Mouse (Mus musculus) limb, embryonic 14.5 days (tissue): ENCODE measurements around the gene Hpdl. TPM values are rescaled to one million over a fixed set of nuclear protein-coding genes. Genes with fewer than 3 reads are reported as not detected.

ENCODE experiments used
- ATAC-seq: fragments of 200-750 bp; cut with Nextera tagmentation; 2 replicates; pipeline ENCODE4 v1.8.0; 2017; ENCODE audit warnings: low read depth, moderate number of reproducible peaks, moderate TSS enrichment; ENCODE audit not compliant: low FRiP score
- DNase-seq: peaks from one replicate; pipeline ENCODE4 v3.0.0-alpha.2; 2015; ENCODE audit warnings: low spot score
- H3K27ac ChIP-seq: fragments of 300-500 bp; sonication (generic); replicated peaks from 2 replicates; pipeline ENCODE4 v1.5.1; 2014; ENCODE audit warnings: low read depth, mild to moderate bottlenecking, low read length, moderate library complexity, mixed read lengths
- H3K27me3 ChIP-seq: fragments of 300-500 bp; sonication (generic); 2 replicates; pipeline ENCODE4 v1.6.1; 2014; ENCODE audit warnings: low read length, mixed read lengths; ENCODE audit not compliant: control insufficient read depth, insufficient read depth
- H3K36me3 ChIP-seq: fragments of 300-500 bp; sonication (generic); 2 replicates; pipeline ENCODE4 v1.6.1; 2014; ENCODE audit warnings: mild to moderate bottlenecking, low read length, moderate library complexity, mixed read lengths; ENCODE audit not compliant: control insufficient read depth, insufficient read depth
- H3K4me1 ChIP-seq: fragments of 300-500 bp; sonication (generic); 2 replicates; pipeline ENCODE4 v1.6.1; 2014; ENCODE audit warnings: antibody characterized with exemption, low read length, mixed read lengths; ENCODE audit not compliant: control insufficient read depth, insufficient read depth
- H3K4me2 ChIP-seq: fragments of 300-500 bp; sonication (generic); replicated peaks from 2 replicates; pipeline ENCODE4 v1.6.1; 2014; ENCODE audit warnings: low read depth, mild to moderate bottlenecking, low read length, moderate library complexity; ENCODE audit not compliant: severe bottlenecking
- H3K4me3 ChIP-seq: fragments of 300-500 bp; sonication (generic); replicated peaks from 2 replicates; pipeline ENCODE4 v1.5.1; 2014; ENCODE audit warnings: low read length
- H3K9ac ChIP-seq: fragments of 300-500 bp; sonication (generic); 2 replicates; pipeline ENCODE4 v1.6.1; 2014; ENCODE audit warnings: mild to moderate bottlenecking, low read depth, low read length, moderate library complexity; ENCODE audit not compliant: severe bottlenecking
- H3K9me3 ChIP-seq: fragments of 300-500 bp; sonication (generic); 2 replicates; pipeline ENCODE4 v1.6.1; 2016; ENCODE audit warnings: low read length; ENCODE audit not compliant: control insufficient read depth
- POLR2A ChIP-seq: fragments of 200-500 bp; IDR thresholded peaks from 2 replicates; pipeline ENCODE4 v1.8.0; 2012; ENCODE audit warnings: inconsistent platforms, mild to moderate bottlenecking, moderate library complexity, borderline replicate concordance; ENCODE audit not compliant: insufficient read depth, insufficient read length; ENCODE audit errors: extremely low read depth
- WGBS: fragments of 180-500 bp; shearing (Covaris S2); extraction: QIAGEN DNeasy Blood & Tissue Kit; methylation state at CpG from one replicate; pipeline ENCODE4 v1.1.7; 2014; 5-methylcytosine and 5-hydroxymethylcytosine counted together
- polyA plus RNA-seq, 2 experiments: library from polyadenylated mRNA; depleted of rRNA in 1 of 2; stranded (reverse) in 1 of 2; unstranded in 1 of 2; fragments of >200 nt; fragmentation: Nextera tagmentation in 1 of 2; extraction: Ambion mirVana in 1 of 2; gene quantifications; 2 replicates each; pipeline versions ENCODE4 v1.2.1 to v1.2.3; 2012 to 2014

Hpdl gene
- polyA plus RNA-seq, 2 experiments = 0.57 to 1.1 TPM

DNA sequence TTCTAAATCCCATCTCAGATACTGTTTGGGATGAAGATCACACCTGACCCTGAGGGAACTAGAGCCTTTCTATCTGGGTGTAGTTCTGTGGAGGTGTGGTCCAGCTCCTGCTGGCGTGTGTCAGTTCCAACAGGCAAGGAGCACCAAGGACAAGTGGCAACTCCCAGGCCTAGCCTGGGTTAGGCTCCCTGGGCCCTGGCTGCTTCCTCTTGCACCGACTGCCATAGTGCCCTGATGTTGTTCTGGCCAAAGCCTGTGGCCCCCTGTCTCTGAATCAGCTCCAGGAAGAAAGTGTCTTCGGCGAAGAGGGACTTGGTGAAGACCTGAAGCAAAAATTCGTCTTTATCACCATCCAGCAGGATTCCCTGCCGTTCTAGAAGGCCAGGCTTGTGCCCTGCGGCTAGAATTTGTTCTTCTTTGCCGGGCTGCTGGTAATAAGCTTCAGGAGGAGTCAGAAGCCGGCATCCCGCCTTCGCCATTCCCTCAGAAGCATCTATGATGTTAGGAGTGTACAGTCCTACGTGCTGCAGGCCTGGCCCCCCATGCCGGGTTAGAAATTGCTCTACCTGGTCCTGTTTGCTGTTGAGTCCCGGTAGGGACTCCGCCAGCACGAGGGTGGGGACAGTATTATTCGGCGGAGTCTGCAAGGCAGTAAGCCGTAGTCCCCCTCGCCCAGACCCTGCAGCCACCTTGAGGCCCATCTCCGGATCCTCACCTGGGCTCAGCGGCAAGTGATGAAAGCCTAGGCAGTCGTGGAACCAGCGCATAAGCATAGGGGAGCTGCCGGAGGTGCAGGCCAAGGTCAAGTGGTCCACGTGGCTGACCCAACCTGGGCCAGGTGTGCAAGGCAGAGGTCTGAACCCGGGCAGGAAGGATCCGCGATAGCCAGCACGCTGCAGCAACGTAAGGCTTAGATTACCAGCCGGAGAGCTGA, 1.3 kb downstream of the Hpdl start:
- Histone ChIP-seq H3K9ac (peak overlapping the region; percentile 55; the same call in 1 of the 2 replicates), H3K4me3 (peak overlapping the region; percentile 52), H3K9me3 (no peaks in the 10 kb centered on the region), H3K36me3 (peaks cover 12% of the 10 kb centered on the region; the same call in 1 of the 2 replicates), H3K27ac (no peak overlapping the region), H3K4me2 (peak overlapping the region; percentile 98), H3K4me1 (peaks cover 2% of the 10 kb centered on the region; the same call in 1 of the 2 replicates), H3K27me3 (peaks cover 13% of the 10 kb centered on the region; the same call in 1 of the 2 replicates)
- no peak for TF ChIP-seq POLR2A
- no peak for ATAC-seq
- DNase-seq = no peak
- whole genome bisulfite sequencing = 19% methylated on average over 32 of the region's 32 CpGs

- TF ChIP-seq POLR2A = no peak
- peaks cover 13% of the 10 kb centered on the region; the same call in 1 of the 2 replicates for H3K27me3 ChIP-seq
- H3K4me3 ChIP-seq = no peak overlapping the region
- H3K36me3 ChIP-seq = peaks cover 12% of the 10 kb centered on the region; the same call in 1 of the 2 replicates
- no peak overlapping the region for H3K9ac ChIP-seq
- no peaks in the 10 kb centered on the region; the same call in 1 of the 2 replicates for H3K4me1 ChIP-seq
- no peak overlapping the region for H3K27ac ChIP-seq
- no peaks in the 10 kb centered on the region for H3K9me3 ChIP-seq
- ATAC-seq (no peak), DNase-seq (no peak)
- no peak overlapping the region for H3K4me2 ChIP-seq
- WGBS = 91% methylated on average over 6 of the region's 6 CpGs
Measured at GRCm38 (mm10) chr4:116817486-116817885, 4.0 kb downstream of the Hpdl start.

DNA sequence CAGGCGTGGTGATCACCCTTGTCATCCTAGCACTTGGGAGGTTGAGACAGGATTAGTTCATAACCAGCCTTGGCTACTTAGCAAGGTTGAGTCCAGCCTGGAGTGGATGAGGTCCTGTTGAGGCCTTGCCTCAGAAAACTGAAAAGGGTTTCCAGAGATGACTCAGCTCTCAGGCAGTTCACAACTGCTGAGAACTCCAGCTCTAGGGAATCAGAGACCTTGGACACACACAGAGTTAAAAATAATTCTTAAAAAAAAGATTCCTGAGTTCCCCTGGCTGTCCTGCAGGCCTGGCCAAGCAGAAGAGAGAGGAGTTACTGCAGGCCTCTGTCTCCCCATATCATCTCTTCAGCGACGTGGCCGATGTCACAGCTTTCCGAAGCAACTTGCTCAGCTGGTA, 6.2 kb downstream of the Hpdl start:
- Histone ChIP-seq H3K27me3 (peaks cover 5% of the 10 kb centered on the region; the same call in 1 of the 2 replicates), H3K4me3 (no peak overlapping the region), H3K4me1 (no peaks in the 10 kb centered on the region), H3K36me3 (peaks cover 12% of the 10 kb centered on the region; the same call in 1 of the 2 replicates), H3K9ac (no peak overlapping the region; the same call in 1 of the 2 replicates), H3K27ac (no peak overlapping the region), H3K4me2 (no peak overlapping the region), H3K9me3 (no peaks in the 10 kb centered on the region)
- ATAC-seq (no peak), DNase-seq (no peak)
- no peak for TF ChIP-seq POLR2A
- 83% methylated on average over 5 of the region's 5 CpGs for WGBS

DNA sequence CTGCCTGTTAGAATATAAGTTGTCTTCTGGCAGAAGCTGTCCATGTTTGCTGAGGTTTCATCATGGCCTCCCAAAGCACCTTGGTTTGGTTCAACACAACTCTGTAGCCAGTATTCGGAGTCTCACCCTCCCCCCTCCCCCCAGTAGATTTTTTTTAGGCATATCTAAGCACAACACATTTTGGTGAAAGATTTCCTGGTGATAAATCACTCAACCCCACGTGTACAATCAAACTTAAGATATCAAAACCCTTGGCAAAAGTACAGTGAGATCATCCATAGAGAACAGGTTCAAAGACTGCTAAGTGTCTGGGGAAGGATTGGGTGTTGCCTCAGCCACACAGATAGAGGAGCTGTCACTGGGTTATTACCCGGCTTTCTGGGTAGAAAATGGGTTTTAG, 10.5 kb downstream of the Hpdl start:
- WGBS = 78% methylated on average over 3 of the region's 3 CpGs
- Histone ChIP-seq H3K4me2 (no peak overlapping the region), H3K27me3 (no peaks in the 10 kb centered on the region), H3K4me1 (peaks cover 6% of the 10 kb centered on the region), H3K27ac (no peak overlapping the region), H3K9ac (no peak overlapping the region), H3K9me3 (no peaks in the 10 kb centered on the region), H3K36me3 (0 out of 2 replicates have a peak, but pooled peaks cover 1% of the 10 kb centered on the region), H3K4me3 (no peak overlapping the region)
- ATAC-seq = no peak
- no peak for DNase-seq
- TF ChIP-seq POLR2A = no peak

- Histone ChIP-seq H3K9ac (peak within 1 kb of the TSS; percentile 85), H3K4me1 (peaks cover 6% of the 10 kb centered on the region), H3K9me3 (no peaks in the 10 kb centered on the region), H3K27me3 (no peaks in the 10 kb centered on the region), H3K4me2 (peak within 1 kb of the TSS; percentile 65), H3K27ac (peak within 1 kb of the TSS; percentile 90), H3K36me3 (peaks cover 36% of the 10 kb centered on the region), H3K4me3 (peak within 1 kb of the TSS; percentile 81)
- under 1% methylated on average over 58 of the region's 58 CpGs for WGBS
- peak; percentile 68; the same call in 1 of the 2 replicates for TF ChIP-seq POLR2A
- DNase-seq (peak; percentile 99), ATAC-seq (peak; percentile 100)
Measured at GRCm38 (mm10) chr4:116807197-116808129, 14.0 kb downstream of the Hpdl start, which contains the start of the genes Toe1 and Mutyh. Gene Toe1, minus strand, starts transcription at chr4:116807640. Gene Mutyh, plus strand, starts transcription at chr4:116807723.
